Mouse (Mus musculus) adrenal gland, adult 2 months (tissue): Measurements from ENCODE around the gene Tacc2. TPM values are rescaled to one million over a fixed set of nuclear protein-coding genes. Genes with fewer than 3 reads are reported as not detected.

ENCODE experiments used
- polyA plus RNA-seq: library from polyadenylated mRNA; depleted of rRNA; stranded (reverse); fragments of >200 nt; gene quantifications from 2 replicates; pipeline ENCODE4 v1.2.3, GENCODE M21; 2012; rRNA removed
- total RNA-seq, 2 experiments: library from RNA; stranded (reverse); gene quantifications; 2 replicates each; pipeline ENCODE4 v1.2.3; 2021

Gene Tacc2
- total and polyA plus RNA-seq, 3 experiments: 36.2 to 44.4 (median 43.0) TPM

Other genes with a start within 250 kb of the Tacc2 start
- 10 to 100 TPM; 38.8 to 40.9 TPM for gene Ate1, start 57.1 kb upstream of the Tacc2 start, total RNA-seq
- 3.5 and 4.5 TPM in 2 replicates for gene Ate1, start 57.1 kb upstream of the Tacc2 start, polyA plus RNA-seq
- 10 to 100 TPM; 54.1 to 68.9 TPM for gene Nsmce4a, start 4.3 kb upstream of the Tacc2 start, total RNA-seq
- 50.4 and 73.4 TPM in 2 replicates for gene Nsmce4a, start 4.3 kb upstream of the Tacc2 start, polyA plus RNA-seq
- gene Btbd16, start 196.6 kb downstream of the Tacc2 start, total RNA-seq: not detected
- not detected in 2 replicates for gene Btbd16, start 196.6 kb downstream of the Tacc2 start, polyA plus RNA-seq